Mouse (Mus musculus) kidney, embryonic 14.5 days (tissue): ENCODE measurements around the gene Ddx18. TPM values are rescaled to one million over a fixed set of nuclear protein-coding genes. Genes with fewer than 3 reads are reported as not detected.

Experiments
- ATAC-seq: fragments of 200-750 bp; cut with Nextera tagmentation; 2 replicates; pipeline ENCODE4 v1.8.0; 2017; ENCODE audit warnings: moderate number of reproducible peaks, mild to moderate bottlenecking, moderate TSS enrichment, moderate library complexity; ENCODE audit not compliant: low FRiP score, low TSS enrichment
- H3K27ac ChIP-seq: fragments of 300-500 bp; sonication (generic); 2 replicates; pipeline ENCODE4 v1.5.1; 2014; ENCODE audit warnings: low read depth, mild to moderate bottlenecking, low read length, moderate library complexity, mixed read lengths
- H3K27me3 ChIP-seq: fragments of 300-500 bp; sonication (generic); 2 replicates; pipeline ENCODE4 v1.6.1; 2014; ENCODE audit warnings: mild to moderate bottlenecking, low read length; ENCODE audit not compliant: control insufficient read depth, insufficient read depth
- H3K36me3 ChIP-seq: fragments of 300-500 bp; sonication (generic); 2 replicates; pipeline ENCODE4 v1.6.1; 2014; ENCODE audit warnings: low read length, mixed read lengths; ENCODE audit not compliant: control insufficient read depth, insufficient read depth
- H3K4me1 ChIP-seq: fragments of 300-500 bp; sonication (generic); 2 replicates; pipeline ENCODE4 v1.6.1; 2014; ENCODE audit warnings: low read length, mixed read lengths; ENCODE audit not compliant: control insufficient read depth, insufficient read depth
- H3K4me2 ChIP-seq: fragments of 300-500 bp; sonication (generic); replicated peaks from 2 replicates; pipeline ENCODE4 v1.6.1; 2014; ENCODE audit warnings: low read depth, mild to moderate bottlenecking, low read length
- H3K4me3 ChIP-seq: fragments of 300-500 bp; sonication (generic); 2 replicates; pipeline ENCODE4 v1.5.1; 2014; ENCODE audit warnings: mild to moderate bottlenecking, low read length
- H3K9ac ChIP-seq: fragments of 300-500 bp; sonication (generic); 2 replicates; pipeline ENCODE4 v1.6.1; 2014; ENCODE audit warnings: low read depth, mild to moderate bottlenecking, low read length, moderate library complexity
- H3K9me3 ChIP-seq: fragments of 300-500 bp; sonication (generic); 2 replicates; pipeline ENCODE4 v1.6.1; 2016; ENCODE audit warnings: low read length; ENCODE audit not compliant: control insufficient read depth
- WGBS: fragments of 180-500 bp; shearing (Covaris S2); extraction: QIAGEN DNeasy Blood & Tissue Kit; methylation state at CpG from one replicate; pipeline ENCODE4 v1.1.7; 2014; 5-methylcytosine and 5-hydroxymethylcytosine counted together
- polyA plus RNA-seq: library from polyadenylated mRNA; unstranded; fragments of >200 nt; fragmentation: Nextera tagmentation; extraction: Ambion mirVana; gene quantifications from 2 replicates; pipeline ENCODE4 v1.2.1, GENCODE M21; 2014

Gene Ddx18
- 82.6 and 104 TPM in 2 replicates for polyA plus RNA-seq

DNA sequence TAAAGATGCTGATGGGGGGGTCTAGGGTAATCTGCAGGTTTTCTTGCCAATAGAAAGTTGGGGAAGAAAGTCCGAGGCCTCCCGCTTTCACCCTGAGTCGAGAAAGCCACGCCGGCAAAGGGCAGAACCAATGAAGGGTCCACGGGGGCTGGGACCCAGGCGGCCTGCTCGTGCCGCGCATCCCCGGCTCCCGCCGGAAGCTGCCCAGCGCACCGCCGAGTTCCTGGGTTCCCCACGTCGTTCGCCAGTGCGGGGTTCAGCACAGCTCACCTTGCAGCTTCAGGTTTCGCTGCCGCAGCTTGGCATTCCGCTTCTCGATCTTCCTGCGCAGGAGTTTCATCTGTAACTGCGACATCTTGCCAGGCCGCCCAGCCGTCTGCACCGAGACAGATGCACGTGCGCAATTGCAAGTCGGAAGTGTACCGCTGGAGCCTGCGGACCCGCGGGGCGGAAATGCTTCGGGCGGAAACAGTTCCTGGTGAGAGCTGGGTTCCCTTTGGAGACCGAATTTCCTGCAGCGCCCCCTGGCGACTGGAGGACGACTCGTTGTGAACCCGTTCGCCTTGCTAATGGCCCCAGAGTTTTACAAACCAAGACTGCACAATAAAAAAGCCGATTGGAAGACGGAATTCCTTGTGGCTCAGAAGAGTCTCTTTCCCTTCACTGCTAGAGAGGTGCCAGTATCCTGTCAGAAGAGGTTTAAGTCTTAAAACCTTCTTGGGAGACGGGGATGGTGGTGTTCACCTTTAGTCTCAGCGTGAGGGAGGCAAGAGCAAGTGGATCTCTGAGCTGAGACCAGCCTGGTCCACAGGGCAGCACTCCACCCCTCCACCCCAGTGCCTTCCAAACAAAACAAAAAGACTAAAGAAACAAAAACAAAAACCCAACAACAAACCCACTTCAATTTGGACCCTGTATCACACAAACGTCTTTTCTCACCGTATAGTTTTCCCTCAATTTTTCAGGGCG, at the start of gene Ddx18:
Ddx18 (minus strand) TSS at position 469 of the 969 bp plus-strand sequence.
- Histone ChIP-seq H3K4me2 (peak within 1 kb of the TSS; percentile 81), H3K27ac (no peak within 1 kb of the TSS), H3K9ac (peak within 1 kb of the TSS; percentile 80), H3K4me3 (peak within 1 kb of the TSS; percentile 83), H3K36me3 (peaks cover 20% of the 10 kb centered on the region), H3K9me3 (no peaks in the 10 kb centered on the region), H3K4me1 (peaks cover 3% of the 10 kb centered on the region; the same call in 1 of the 2 replicates), H3K27me3 (no peaks in the 10 kb centered on the region)
- WGBS: 7% methylated on average over 53 of the region's 53 CpGs
- peak; percentile 98 for ATAC-seq

DNA sequence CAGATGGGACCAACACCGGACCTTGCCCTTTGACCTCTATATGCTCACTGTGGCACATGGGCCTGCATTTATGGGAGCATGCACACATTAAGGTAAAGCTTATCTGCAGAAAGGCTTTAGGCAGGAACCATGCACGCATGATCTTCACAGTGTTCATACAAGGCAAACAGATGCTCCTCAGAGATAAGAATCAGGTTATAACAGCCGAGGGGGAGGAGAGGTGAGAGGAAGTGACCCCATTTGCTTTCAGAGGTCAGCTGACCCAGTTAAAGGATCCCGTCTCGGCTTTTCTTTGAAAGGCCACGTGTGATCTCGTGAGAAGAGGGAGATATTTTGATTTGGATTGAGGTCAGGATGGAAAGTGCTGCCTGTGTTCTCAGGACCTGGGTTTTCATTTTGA, 40.2 kb upstream of the Ddx18 start:
- Histone ChIP-seq H3K9ac (no peak overlapping the region), H3K36me3 (no peaks in the 10 kb centered on the region), H3K9me3 (no peaks in the 10 kb centered on the region), H3K27me3 (no peaks in the 10 kb centered on the region), H3K4me1 (no peaks in the 10 kb centered on the region), H3K4me3 (no peak overlapping the region), H3K27ac (no peak overlapping the region), H3K4me2 (no peak overlapping the region)
- no peak for ATAC-seq
- WGBS: 23% methylated on average over 7 of the region's 7 CpGs

DNA sequence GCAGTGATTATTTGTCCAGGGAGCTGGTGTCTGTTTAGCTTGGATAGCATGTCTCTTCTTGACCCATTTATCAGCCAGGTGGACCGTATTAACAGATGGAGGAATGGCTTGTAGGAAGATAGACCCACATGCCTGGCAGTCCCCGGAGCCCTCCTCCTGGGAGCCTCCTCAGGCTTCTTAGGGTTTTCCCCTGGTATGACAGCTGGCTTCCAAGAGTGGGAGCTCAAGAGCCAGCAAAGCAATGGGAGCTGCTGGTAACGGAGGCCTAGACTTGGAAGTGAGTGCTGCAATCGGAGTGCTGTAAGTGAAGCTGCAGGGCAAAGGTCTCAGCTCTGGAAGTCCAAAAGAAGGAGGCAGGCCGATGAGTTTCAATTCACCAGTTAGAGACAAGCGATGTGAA, 37.3 kb upstream of the Ddx18 start:
- Histone ChIP-seq H3K36me3 (no peaks in the 10 kb centered on the region), H3K4me2 (no peak overlapping the region), H3K9ac (no peak overlapping the region), H3K27me3 (no peaks in the 10 kb centered on the region), H3K4me3 (no peak overlapping the region), H3K27ac (no peak overlapping the region), H3K4me1 (no peaks in the 10 kb centered on the region), H3K9me3 (no peaks in the 10 kb centered on the region)
- WGBS: 21% methylated on average over 6 of the region's 6 CpGs
- peak; percentile 53 for ATAC-seq

DNA sequence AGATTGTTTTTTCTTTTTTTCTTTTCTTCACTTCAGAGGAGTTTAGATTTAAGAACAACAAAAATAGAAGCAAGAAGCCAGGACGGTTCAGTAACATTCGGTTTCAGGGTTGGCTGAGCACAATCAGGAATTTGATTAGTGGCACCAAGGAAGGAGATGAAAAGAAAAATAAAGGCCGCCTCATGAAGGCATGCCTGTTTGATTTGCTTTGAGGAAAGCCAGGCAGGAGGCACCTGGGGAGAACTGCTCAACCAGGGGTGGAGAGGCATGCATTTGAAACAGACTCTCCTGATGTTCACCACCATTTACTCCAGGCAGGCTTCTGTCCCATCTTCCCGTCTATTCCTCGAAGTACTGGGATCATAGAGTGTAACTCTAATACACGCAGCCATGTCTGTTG, 34.1 kb upstream of the Ddx18 start:
- Histone ChIP-seq H3K4me2 (no peak overlapping the region), H3K36me3 (no peaks in the 10 kb centered on the region), H3K9me3 (no peaks in the 10 kb centered on the region), H3K4me1 (no peaks in the 10 kb centered on the region), H3K4me3 (no peak overlapping the region), H3K27ac (no peak overlapping the region), H3K27me3 (no peaks in the 10 kb centered on the region), H3K9ac (no peak overlapping the region)
- peak; percentile 51; the same call in 1 of the 2 replicates for ATAC-seq
- 43% methylated on average over 6 of the region's 6 CpGs for WGBS

DNA sequence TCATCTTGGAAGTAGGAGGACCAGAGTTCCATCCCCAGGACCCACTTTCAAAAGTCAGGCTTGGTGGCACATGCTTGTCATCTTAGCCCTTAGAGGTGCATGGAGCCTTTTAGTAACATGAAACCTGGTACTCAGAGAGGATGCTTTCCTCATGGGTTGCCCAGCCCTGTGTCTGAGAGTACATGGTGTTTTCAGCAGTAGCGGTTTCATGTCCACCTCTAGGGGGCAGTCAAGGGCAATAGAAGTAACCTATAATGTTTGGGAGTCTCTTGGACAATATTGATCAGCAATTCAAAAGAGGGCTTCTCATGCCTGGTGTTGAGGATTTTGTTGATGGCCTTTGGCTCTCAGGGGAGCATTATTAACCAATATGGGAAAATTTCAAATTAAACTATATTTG, 33.3 kb upstream of the Ddx18 start:
- no peak overlapping the region for H3K4me3 ChIP-seq
- 0 out of 2 replicates have a peak, but pooled peaks have one; percentile 14 for ATAC-seq
- 46% methylated on average over 1 of the region's 1 CpGs for WGBS

DNA sequence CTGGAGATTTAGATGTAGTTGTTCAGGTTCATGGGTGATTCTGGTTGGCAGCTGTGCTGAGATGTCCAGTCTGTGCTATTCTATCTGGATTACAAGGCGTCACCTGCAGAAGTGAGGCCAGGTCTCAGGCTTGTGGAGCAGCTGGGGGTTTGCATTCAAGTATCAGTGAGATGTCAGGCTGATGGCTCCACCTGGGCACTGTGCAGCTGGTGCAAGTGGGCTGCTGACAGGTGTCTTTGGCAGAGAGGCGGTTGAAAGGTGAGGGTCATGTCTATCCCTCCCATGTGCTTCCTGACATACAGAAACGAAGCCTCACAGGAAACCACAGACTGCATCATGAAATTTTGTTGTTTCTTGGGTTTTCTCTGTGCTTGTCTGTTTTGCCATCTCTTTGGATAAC, 30.6 kb upstream of the Ddx18 start:
- Histone ChIP-seq H3K9me3 (no peaks in the 10 kb centered on the region), H3K4me2 (no peak overlapping the region), H3K9ac (no peak overlapping the region), H3K4me3 (no peak overlapping the region), H3K36me3 (no peaks in the 10 kb centered on the region), H3K27ac (no peak overlapping the region), H3K4me1 (no peaks in the 10 kb centered on the region), H3K27me3 (no peaks in the 10 kb centered on the region)
- WGBS: 63% methylated on average over 3 of the region's 3 CpGs
- ATAC-seq: no peak

More for the DNA sequence above, 33.3 kb upstream of the Ddx18 start:
- no peaks in the 10 kb centered on the region for H3K27me3 ChIP-seq
- H3K27ac ChIP-seq: no peak overlapping the region
- no peak overlapping the region for H3K4me2 ChIP-seq
- H3K9ac ChIP-seq: no peak overlapping the region
- H3K9me3 ChIP-seq: no peaks in the 10 kb centered on the region
- H3K4me1 ChIP-seq: no peaks in the 10 kb centered on the region
- no peaks in the 10 kb centered on the region for H3K36me3 ChIP-seq

DNA sequence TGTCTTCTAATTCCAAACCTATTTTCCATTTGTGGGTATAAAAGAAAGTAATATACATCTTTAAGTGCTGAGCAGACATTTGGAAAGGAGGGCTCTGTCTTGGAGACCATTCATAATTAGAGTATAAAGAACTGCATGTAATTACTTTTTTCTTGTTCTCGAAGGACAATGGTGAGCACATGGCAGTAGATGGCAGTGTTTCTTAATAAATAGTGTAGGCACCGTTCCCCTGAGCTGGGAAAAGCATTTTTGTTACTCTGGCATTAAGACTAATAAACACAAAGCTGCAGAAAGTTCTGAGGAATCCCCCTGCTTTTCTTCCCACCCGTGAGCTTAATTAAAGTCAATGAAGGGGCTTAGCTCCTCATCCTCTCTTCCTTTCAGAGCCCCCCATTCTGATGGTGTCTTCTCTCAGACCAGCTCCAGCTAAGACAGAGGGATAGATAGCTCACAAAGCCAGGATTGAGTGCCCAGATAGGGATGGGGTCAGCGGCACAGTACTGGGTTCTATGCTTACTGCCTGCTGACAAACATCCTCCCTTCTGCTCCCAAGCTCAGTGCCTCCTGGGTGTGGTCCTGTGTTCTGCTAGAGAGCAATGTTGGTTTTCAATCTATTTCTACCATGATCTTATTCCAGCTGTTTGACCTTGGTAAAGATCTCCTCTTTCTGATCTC, 29.3 kb upstream of the Ddx18 start:
- H3K27me3 ChIP-seq: no peaks in the 10 kb centered on the region
- H3K4me1 ChIP-seq: no peaks in the 10 kb centered on the region
- H3K4me2 ChIP-seq: no peak overlapping the region
- H3K4me3 ChIP-seq: no peak overlapping the region
- H3K9me3 ChIP-seq: no peaks in the 10 kb centered on the region
- no peaks in the 10 kb centered on the region for H3K36me3 ChIP-seq
- 30% methylated on average over 4 of the region's 4 CpGs for WGBS
- no peak overlapping the region for H3K9ac ChIP-seq
- no peak overlapping the region for H3K27ac ChIP-seq
- ATAC-seq: no peak

DNA sequence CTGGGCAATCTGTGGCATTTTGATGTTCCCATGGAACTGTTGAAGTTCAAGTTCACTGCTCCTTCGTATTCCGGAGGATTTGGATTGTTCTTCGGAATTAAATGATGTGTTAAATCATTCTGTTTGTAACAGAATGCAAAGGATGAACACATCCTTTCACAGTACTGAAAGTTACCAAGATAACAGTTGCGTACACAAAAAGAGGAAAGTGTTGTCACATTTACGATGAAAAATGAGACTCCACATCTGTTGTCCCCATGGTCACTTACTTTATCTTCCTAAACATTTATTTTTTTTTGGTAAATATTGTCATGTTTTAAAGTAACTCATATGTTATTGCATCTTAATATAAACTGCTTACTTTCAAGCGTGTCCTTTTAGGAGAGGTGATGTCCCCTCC, 17.0 kb upstream of the Ddx18 start:
- WGBS: 60% methylated on average over 6 of the region's 6 CpGs
- ATAC-seq: no peak

More for the DNA sequence above, 17.0 kb upstream of the Ddx18 start:
- Histone ChIP-seq H3K4me3 (no peak overlapping the region), H3K27ac (no peak overlapping the region), H3K4me1 (no peaks in the 10 kb centered on the region), H3K9me3 (no peaks in the 10 kb centered on the region), H3K9ac (no peak overlapping the region), H3K27me3 (no peaks in the 10 kb centered on the region), H3K4me2 (no peak overlapping the region), H3K36me3 (no peaks in the 10 kb centered on the region)
